Mouse (Mus musculus) olfactory bulb, adult 2 months (tissue): ENCODE results near the gene Dnm2. TPM values are rescaled to one million over a fixed set of nuclear protein-coding genes. Genes with fewer than 3 reads are reported as not detected.

Source experiments
- H3K27ac ChIP-seq: fragments of 200-500 bp; 2 replicates; pipeline ENCODE4 v1.5.1; 2012; ENCODE audit warnings: low read depth, low read length; ENCODE audit not compliant: insufficient read depth
- H3K4me1 ChIP-seq: fragments of 200-500 bp; 2 replicates; pipeline ENCODE4 v1.6.1; 2012; ENCODE audit warnings: low read length; ENCODE audit not compliant: control insufficient read depth, insufficient read depth
- H3K4me3 ChIP-seq: fragments of 200-500 bp; 2 replicates; pipeline ENCODE4 v1.5.1; 2012; ENCODE audit warnings: mild to moderate bottlenecking, low read depth, low read length, moderate library complexity; ENCODE audit not compliant: insufficient read depth
- CTCF ChIP-seq: fragments of 200-500 bp; IDR thresholded peaks from 2 replicates; pipeline ENCODE4 v1.5.1; 2012; ENCODE audit warnings: low read depth, mild to moderate bottlenecking, low read length, moderate library complexity; ENCODE audit not compliant: insufficient read depth
- POLR2A ChIP-seq: fragments of 200-500 bp; IDR thresholded peaks from 2 replicates; pipeline ENCODE4 v1.6.1; 2012; ENCODE audit warnings: mild to moderate bottlenecking, low read depth, low read length, moderate library complexity; ENCODE audit not compliant: insufficient read depth
- WGBS: fragments of 180-500 bp; shearing (Covaris S2); methylation state at CpG from one replicate; pipeline ENCODE4 v1.1.7; 2018; 5-methylcytosine and 5-hydroxymethylcytosine counted together
- polyA plus RNA-seq: library from polyadenylated mRNA; stranded (reverse); fragments of >200 nt; gene quantifications from 2 replicates; pipeline ENCODE4 v1.2.4, GENCODE M21; 2012; ENCODE audit warnings: low replicate concordance; ENCODE audit not compliant: missing spikeins, insufficient read depth, insufficient read length

The Dnm2 gene
- polyA plus RNA-seq, result 371 TPM in 1 of 2 replicates, not detected in the other

DNA sequence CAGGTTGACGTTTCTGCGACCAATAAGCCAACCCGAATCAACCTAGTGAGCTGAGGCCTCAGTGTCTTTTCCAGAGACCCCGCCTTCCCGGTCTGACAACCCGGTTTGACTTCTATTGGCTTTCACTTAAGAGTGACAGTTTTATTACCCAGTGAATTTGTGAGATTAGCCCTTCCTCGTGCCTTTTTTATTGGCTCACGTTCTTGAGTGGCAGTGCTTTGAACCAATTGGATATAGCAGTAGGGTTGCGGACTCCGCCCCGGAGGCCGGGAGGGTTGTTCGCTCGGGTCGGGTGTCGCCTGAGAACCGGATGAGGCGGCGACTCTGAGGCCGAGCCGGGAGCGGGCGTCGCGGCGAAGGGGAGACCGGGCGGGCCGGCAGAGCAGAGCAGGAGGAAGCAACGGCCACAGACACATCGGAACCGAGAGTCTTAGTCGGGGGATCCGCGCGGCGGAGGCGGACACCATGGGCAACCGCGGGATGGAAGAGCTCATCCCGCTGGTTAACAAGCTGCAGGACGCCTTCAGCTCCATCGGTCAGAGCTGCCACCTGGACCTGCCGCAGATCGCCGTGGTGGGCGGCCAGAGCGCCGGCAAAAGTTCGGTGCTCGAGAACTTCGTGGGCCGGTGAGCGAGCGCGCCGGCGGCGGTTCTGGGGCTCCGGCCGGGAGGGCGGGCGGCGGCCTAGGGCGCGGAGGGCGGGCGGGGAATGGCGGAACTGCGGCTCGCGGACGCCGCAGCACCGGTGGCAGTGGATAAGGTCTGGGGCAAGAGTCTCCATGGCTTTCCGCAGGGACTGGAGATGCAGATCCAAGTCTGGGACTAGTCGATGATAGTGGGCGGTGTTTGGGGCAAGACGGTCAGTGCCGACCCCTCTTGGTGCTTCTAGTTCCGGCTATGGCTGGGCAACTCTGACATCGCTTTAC, at the start of gene Dnm2:
Gene Dnm2 (plus strand): TSS at position 278 of the 925 bp plus-strand sequence.
- Histone ChIP-seq H3K4me3 (peak within 1 kb of the TSS; percentile 98), H3K4me1 (peaks cover 18% of the 10 kb centered on the region), H3K27ac (peak within 1 kb of the TSS; percentile 53)
- WGBS, result under 1% methylated on average over 82 of the region's 82 CpGs
- TF ChIP-seq CTCF, result no peak
- peak; percentile 86 for TF ChIP-seq POLR2A

DNA sequence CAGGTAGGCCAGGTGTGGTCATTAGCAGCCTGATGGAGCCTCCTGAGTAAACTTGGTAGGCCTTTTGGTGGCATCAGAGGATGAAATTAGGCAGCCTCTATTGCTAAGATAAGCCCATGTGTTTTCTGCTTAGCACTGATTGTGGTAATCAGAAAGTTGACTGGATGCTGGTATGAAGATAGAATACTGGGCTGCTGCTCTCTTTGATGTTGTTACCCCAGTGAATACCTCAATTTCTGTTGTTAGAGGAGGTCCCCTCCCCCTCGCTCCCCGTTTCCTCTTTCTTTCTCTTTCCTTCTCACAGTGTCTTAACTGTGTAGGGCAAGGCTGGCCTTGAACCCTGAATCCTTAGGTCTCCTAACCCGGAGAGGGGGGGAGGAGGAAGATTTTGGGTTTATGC, 45.5 kb upstream of the Dnm2 start:
- WGBS, result 73% methylated on average over 3 of the region's 3 CpGs
- Histone ChIP-seq H3K27ac (no peak overlapping the region), H3K4me3 (no peak overlapping the region), H3K4me1 (peaks cover 9% of the 10 kb centered on the region; the same call in 1 of the 2 replicates)
- TF ChIP-seq POLR2A (no peak), CTCF (no peak)

DNA sequence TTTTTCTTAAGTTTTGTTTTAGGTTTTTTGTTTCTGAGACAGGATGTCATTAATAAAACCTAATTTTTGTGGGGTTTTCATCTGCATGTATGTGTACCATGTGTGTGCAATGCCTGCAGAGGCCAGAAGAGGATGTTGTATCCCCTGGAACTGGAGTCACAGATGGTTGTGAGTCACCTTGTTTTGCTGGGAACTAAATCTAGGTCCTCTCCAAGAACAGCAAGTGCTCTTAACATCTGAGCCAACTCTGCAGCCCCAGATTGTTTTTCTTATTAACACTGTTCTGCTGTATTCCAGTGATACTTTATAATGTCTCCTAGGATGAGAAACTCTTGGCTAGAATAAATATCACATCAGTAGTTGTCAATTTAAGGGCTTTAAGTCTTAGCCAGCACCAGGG, 43.8 kb upstream of the Dnm2 start:
- TF ChIP-seq POLR2A (no peak), CTCF (no peak)
- peaks cover 9% of the 10 kb centered on the region; the same call in 1 of the 2 replicates for H3K4me1 ChIP-seq
- no peak overlapping the region for H3K27ac ChIP-seq
- H3K4me3 ChIP-seq, result no peak overlapping the region

DNA sequence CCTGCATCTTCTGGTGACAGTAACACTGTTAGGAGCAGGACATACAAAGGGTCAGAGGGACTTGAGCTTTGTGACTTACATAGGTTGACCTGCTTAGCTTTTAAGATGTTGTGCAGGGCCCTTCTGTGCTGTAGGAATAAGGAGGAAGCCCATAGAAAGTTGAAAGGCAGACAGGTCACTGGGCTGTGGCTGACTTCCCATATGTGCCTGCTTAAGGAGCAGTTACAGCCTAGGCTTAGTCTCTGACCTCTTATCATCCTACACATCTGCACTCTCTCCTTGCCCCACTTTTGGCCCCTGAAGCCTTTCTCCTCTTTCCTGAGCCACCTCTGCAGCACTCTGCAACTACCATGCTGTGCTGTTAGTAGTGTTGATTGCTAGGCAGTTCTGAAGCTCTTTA, 40.7 kb upstream of the Dnm2 start:
- TF ChIP-seq POLR2A, result no peak
- TF ChIP-seq CTCF, result no peak
- H3K4me3 ChIP-seq, result no peak overlapping the region
- peaks cover 8% of the 10 kb centered on the region; the same call in 1 of the 2 replicates for H3K4me1 ChIP-seq
- H3K27ac ChIP-seq, result no peak overlapping the region

DNA sequence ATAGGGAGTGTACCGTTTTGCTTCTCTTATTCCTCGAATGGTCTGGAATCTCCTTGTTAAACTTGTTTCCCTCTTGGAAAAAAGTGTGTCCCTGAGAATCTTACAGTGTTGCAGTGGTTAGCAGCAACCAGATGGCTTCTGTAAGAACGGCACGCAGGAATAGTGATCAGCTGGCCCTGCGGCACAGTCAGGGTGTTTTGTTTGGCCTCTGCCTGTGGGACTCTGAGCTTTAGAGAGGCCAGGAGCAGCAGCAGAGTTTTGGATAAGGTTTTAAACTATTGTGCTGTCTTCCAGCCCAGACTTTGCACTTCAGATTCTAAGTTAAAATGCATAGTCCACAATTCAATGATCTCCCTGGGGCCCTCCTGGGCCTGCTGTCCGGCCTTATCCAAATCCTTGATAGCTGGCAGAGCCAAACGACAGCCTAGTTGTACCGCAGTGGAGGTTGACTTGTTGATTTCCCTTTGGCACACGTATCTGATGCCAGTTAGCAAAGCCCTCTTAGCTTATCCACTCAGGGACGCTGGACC, 32.0 kb upstream of the Dnm2 start:
- WGBS, result 85% methylated on average over 10 of the region's 10 CpGs
- TF ChIP-seq CTCF, result no peak
- no peak for TF ChIP-seq POLR2A
- H3K4me3 ChIP-seq, result no peak overlapping the region
- 0 out of 2 replicates have a peak, but pooled peaks cover 5% of the 10 kb centered on the region for H3K4me1 ChIP-seq
- no peak overlapping the region for H3K27ac ChIP-seq

DNA sequence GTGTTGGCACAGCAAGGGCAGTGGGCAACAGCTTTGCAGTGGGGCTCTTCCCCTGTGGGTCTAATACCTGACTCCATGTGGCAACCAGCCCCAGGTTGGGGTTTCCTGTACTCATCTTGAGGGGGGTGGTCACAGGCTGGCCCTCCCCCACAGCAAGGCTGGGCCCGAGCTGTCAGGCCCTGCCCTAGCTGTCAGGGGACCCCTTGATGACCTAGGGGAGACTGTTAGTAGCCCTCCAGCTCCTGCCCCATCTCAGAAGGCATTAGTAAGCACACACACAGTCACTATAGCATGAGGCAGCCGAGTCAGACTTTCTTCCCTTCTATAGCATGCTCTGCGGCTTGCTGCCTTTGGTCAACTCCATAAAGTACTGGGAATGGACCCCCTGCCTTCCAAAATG, 29.0 kb upstream of the Dnm2 start:
- Histone ChIP-seq H3K4me3 (no peak overlapping the region), H3K4me1 (no peaks in the 10 kb centered on the region), H3K27ac (no peak overlapping the region)
- TF ChIP-seq POLR2A, result no peak
- TF ChIP-seq CTCF, result no peak
- 90% methylated on average over 3 of the region's 3 CpGs for WGBS

DNA sequence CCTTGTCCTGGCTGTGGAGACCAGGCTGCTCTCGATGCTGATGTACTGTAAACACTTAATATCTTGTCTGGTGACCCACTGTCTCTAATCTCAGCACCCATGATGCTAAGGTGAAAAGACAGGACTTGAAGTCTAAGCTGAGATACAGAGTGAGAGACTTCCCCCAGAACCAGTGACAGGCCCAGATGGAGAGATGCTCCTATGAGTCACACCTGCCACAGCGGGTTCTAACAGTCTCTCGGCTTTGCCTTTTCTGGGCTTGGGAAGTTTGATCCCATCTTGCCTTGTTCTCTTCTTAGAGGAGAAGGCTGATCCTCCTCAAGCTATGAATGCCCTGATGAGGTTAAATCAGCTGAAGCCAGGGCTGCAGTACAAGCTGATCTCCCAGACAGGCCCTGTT, 27.5 kb upstream of the Dnm2 start:
- no peak overlapping the region for H3K4me3 ChIP-seq
- no peak overlapping the region for H3K27ac ChIP-seq
- WGBS, result 88% methylated on average over 3 of the region's 3 CpGs
- H3K4me1 ChIP-seq, result no peaks in the 10 kb centered on the region
- no peak for TF ChIP-seq POLR2A

DNA sequence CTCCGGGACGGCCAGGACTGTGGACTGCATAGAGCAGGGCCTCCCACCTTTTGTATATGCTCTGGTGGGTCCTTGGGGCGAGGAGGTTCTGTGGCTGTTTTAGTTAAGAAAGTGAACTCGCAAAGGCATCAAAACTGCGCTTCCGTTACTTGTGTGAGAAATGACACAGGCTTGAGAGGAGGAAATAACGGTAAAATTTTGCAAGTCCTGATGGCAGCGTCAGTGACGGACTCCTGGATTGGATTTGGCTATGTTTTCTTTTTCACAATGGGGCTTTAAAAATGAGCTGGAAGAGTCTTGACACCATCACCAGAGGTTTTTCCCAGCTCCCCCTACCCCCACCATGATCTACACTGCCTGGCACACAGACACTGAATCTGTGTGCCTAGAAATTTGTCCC, 23.7 kb upstream of the Dnm2 start:
- TF ChIP-seq CTCF (no peak), POLR2A (no peak)
- 85% methylated on average over 9 of the region's 9 CpGs for WGBS
- Histone ChIP-seq H3K27ac (no peak overlapping the region), H3K4me3 (no peak overlapping the region), H3K4me1 (0 out of 2 replicates have a peak, but pooled peaks cover 2% of the 10 kb centered on the region)

DNA sequence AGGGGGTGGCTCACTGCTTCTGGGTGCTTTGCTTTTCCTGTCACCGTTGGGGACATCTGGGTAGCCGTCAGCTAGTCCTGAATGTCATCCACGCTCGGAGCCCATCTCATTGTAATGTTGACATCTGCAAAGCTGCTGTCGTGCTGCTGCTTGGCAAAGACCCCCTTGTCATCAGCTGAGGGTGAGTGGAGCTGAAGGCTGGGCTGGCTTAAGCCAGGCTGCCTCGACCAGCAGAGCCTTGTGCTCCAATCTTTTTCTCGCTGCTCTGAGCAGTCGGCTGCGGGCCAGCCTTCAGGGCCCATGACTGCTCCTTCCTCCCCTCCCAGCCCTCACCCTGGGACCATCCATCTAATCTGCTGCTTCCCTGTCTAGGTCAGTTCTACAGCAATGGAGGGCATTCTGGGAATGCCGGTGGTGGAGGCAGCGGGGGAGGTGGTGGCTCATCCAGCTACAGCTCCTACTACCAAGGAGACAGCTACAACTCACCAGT, 21.9 kb upstream of the Dnm2 start:
- Histone ChIP-seq H3K4me3 (no peak overlapping the region), H3K4me1 (0 out of 2 replicates have a peak, but pooled peaks cover 2% of the 10 kb centered on the region), H3K27ac (no peak overlapping the region)
- TF ChIP-seq POLR2A (no peak), CTCF (no peak)
- WGBS, result 77% methylated on average over 11 of the region's 11 CpGs
